Mouse (Mus musculus) midbrain, embryonic 16.5 days (tissue): Measurements from ENCODE around the gene Lmntd2. TPM values are rescaled to one million over a fixed set of nuclear protein-coding genes. Genes with fewer than 3 reads are reported as not detected.

Source experiments
- ATAC-seq: fragments of 200-750 bp; cut with Nextera tagmentation; 2 replicates; pipeline ENCODE4 v1.8.0; 2017; ENCODE audit warnings: moderate TSS enrichment
- H3K27ac ChIP-seq: fragments of 300-500 bp; sonication (generic); 2 replicates; pipeline ENCODE4 v1.5.1; 2014; ENCODE audit warnings: mild to moderate bottlenecking, low read length, mixed read lengths
- H3K27me3 ChIP-seq: fragments of 300-500 bp; sonication (generic); 2 replicates; pipeline ENCODE4 v1.6.1; 2014; ENCODE audit warnings: low read depth, low read length, mixed read lengths; ENCODE audit not compliant: control insufficient read depth, insufficient read depth
- H3K36me3 ChIP-seq: fragments of 300-500 bp; sonication (generic); 2 replicates; pipeline ENCODE4 v1.6.1; 2014; ENCODE audit warnings: mild to moderate bottlenecking, low read length, moderate library complexity, mixed read lengths; ENCODE audit not compliant: control insufficient read depth, insufficient read depth
- H3K4me1 ChIP-seq: fragments of 300-500 bp; sonication (generic); 2 replicates; pipeline ENCODE4 v1.6.1; 2014; ENCODE audit warnings: mild to moderate bottlenecking, low read length, mixed read lengths; ENCODE audit not compliant: control insufficient read depth, insufficient read depth
- H3K4me2 ChIP-seq: fragments of 300-500 bp; sonication (generic); 2 replicates; pipeline ENCODE4 v1.6.1; 2014; ENCODE audit warnings: mild to moderate bottlenecking, low read length, mixed read lengths
- H3K4me3 ChIP-seq: fragments of 300-500 bp; sonication (generic); 2 replicates; pipeline ENCODE4 v1.5.1; 2014; ENCODE audit warnings: low read depth, mild to moderate bottlenecking, low read length, moderate library complexity, mixed read lengths
- H3K9ac ChIP-seq: fragments of 300-500 bp; sonication (generic); 2 replicates; pipeline ENCODE4 v1.6.1; 2014; ENCODE audit warnings: low read depth, low read length, mixed read lengths
- H3K9me3 ChIP-seq: fragments of 300-500 bp; sonication (generic); replicated peaks from 2 replicates; pipeline ENCODE4 v1.6.1; 2014; ENCODE audit warnings: mild to moderate bottlenecking, low read length, mixed read lengths; ENCODE audit not compliant: control insufficient read depth, poor library complexity, severe bottlenecking
- WGBS: fragments of 180-500 bp; shearing (Covaris S2); extraction: QIAGEN DNeasy Blood & Tissue Kit; methylation state at CpG from one replicate; pipeline ENCODE4 v1.1.7; 2014; 5-methylcytosine and 5-hydroxymethylcytosine counted together
- polyA plus RNA-seq: library from polyadenylated mRNA; unstranded; fragments of >200 nt; fragmentation: Nextera tagmentation; extraction: Ambion mirVana; gene quantifications from 2 replicates; pipeline ENCODE4 v1.2.1, GENCODE M21; 2015

Lmntd2 gene
- polyA plus RNA-seq, 1 experiment from 2014 or later = 0.23 TPM

DNA sequence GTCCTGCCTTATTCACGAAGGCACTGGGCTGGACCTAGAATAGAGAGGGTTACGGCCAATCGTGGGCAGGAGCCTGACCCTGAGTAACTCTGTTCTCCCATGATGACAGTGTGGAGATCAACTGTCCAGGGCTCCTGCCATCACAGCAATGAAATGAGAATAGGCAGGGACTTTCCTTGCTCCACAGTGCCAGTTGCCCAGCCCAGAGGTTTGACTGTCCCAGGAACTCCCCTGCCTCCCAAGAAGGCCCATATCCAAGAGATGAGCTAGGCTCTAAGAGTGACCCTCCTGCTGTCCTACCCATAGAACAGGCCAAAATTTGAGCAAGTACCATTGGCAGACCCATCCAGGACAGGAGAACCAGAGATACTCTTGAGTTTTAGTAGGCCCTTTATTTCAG, 25.1 kb downstream of the Lmntd2 start:
- no peak overlapping the region for H3K4me2 ChIP-seq
- H3K4me1 ChIP-seq = peaks cover 15% of the 10 kb centered on the region
- no peak overlapping the region for H3K27ac ChIP-seq
- no peak overlapping the region for H3K9ac ChIP-seq
- H3K9me3 ChIP-seq = no peaks in the 10 kb centered on the region
- H3K27me3 ChIP-seq = no peaks in the 10 kb centered on the region
- no peak for ATAC-seq
- peaks cover 32% of the 10 kb centered on the region for H3K36me3 ChIP-seq
- WGBS = 93% methylated on average over 3 of the region's 3 CpGs
- H3K4me3 ChIP-seq = no peak overlapping the region

DNA sequence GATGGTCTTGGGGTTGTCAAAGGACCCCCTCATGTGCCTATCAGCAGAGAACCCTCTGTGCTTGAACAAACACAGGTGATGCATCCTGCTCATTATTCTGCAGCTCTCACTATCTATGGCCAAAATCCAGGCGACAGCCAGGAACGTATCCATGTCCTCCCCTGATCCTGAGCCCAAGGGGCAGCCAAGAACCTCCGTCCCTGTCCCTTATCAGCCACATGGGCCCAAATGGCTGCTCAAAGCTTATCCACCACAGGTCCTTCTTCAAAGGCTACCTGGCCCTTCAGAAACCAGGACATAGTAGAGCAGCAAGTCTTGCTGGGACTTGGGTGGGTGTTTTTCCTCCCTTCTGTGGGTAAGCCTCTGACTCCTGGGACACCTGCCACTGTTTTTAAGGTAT, 25.7 kb downstream of the Lmntd2 start:
- 81% methylated on average over 3 of the region's 3 CpGs for WGBS
- H3K36me3 ChIP-seq = peaks cover 32% of the 10 kb centered on the region
- no peak overlapping the region for H3K27ac ChIP-seq
- no peaks in the 10 kb centered on the region for H3K9me3 ChIP-seq
- peaks cover 15% of the 10 kb centered on the region for H3K4me1 ChIP-seq
- no peaks in the 10 kb centered on the region for H3K27me3 ChIP-seq
- H3K4me2 ChIP-seq = no peak overlapping the region
- H3K9ac ChIP-seq = no peak overlapping the region
- H3K4me3 ChIP-seq = no peak overlapping the region
- ATAC-seq = no peak

- peaks cover 6% of the 10 kb centered on the region for H3K4me1 ChIP-seq
- H3K36me3 ChIP-seq = no peaks in the 10 kb centered on the region
- WGBS = under 1% methylated on average over 8 of the region's 8 CpGs
- no peak for ATAC-seq
- H3K27ac ChIP-seq = no peak overlapping the region
- peak overlapping the region; percentile 4; the same call in 1 of the 2 replicates for H3K4me2 ChIP-seq
- no peaks in the 10 kb centered on the region for H3K27me3 ChIP-seq
- peak overlapping the region; percentile 32; the same call in 1 of the 2 replicates for H3K9ac ChIP-seq
- H3K4me3 ChIP-seq = no peak overlapping the region
- H3K9me3 ChIP-seq = no peaks in the 10 kb centered on the region
These were observed 37.7 kb downstream of the Lmntd2 start for GRCm38 (mm10) chr7:141176173-141176572.

DNA sequence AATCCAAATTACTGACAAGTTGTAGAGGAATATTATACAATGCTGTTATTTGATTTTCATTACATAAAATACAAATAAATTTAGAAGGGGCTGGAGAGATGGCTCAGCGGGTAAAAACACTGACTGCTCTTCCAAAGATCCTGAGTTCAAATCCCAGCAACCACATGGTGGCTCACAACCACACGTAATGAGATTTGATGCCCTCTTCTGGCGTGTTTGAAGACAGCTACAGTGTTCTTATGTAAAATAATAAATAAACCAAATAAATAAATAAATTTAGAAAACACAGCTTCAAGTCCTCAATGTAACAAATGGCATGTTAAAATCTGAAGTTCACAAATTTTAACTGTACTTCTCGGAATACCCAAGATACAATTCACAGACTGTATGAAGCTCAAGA, 38.8 kb downstream of the Lmntd2 start:
- no peak overlapping the region for H3K4me3 ChIP-seq
- ATAC-seq = no peak
- H3K27ac ChIP-seq = no peak overlapping the region
- WGBS = 87% methylated on average over 4 of the region's 4 CpGs
- H3K9me3 ChIP-seq = no peaks in the 10 kb centered on the region
- peaks cover 6% of the 10 kb centered on the region for H3K4me1 ChIP-seq
- no peaks in the 10 kb centered on the region for H3K27me3 ChIP-seq
- no peak overlapping the region for H3K9ac ChIP-seq
- H3K4me2 ChIP-seq = no peak overlapping the region
- no peaks in the 10 kb centered on the region for H3K36me3 ChIP-seq

GRCm38 (mm10) chr7:141173323-141173850, 40.5 kb downstream of the Lmntd2 start:
- peak overlapping the region; percentile 51 for H3K4me3 ChIP-seq
- H3K27ac ChIP-seq = no peak overlapping the region
- WGBS = 90% methylated on average over 5 of the region's 5 CpGs
- H3K4me2 ChIP-seq = peak overlapping the region; percentile 72
- no peaks in the 10 kb centered on the region for H3K36me3 ChIP-seq
- H3K9ac ChIP-seq = 0 out of 2 replicates have a peak overlapping the region, but pooled peaks have one; percentile 77
- H3K27me3 ChIP-seq = no peaks in the 10 kb centered on the region
- peaks cover 6% of the 10 kb centered on the region for H3K4me1 ChIP-seq
- H3K9me3 ChIP-seq = no peaks in the 10 kb centered on the region
- ATAC-seq = no peak

- H3K36me3 ChIP-seq = no peaks in the 10 kb centered on the region
- peak within 1 kb of the TSS; percentile 77 for H3K9ac ChIP-seq
- no peaks in the 10 kb centered on the region for H3K27me3 ChIP-seq
- no peaks in the 10 kb centered on the region for H3K9me3 ChIP-seq
- H3K4me1 ChIP-seq = peaks cover 11% of the 10 kb centered on the region
- H3K27ac ChIP-seq = peak within 1 kb of the TSS; percentile 90
- peak within 1 kb of the TSS; percentile 51 for H3K4me3 ChIP-seq
- ATAC-seq = peak; percentile 98
- H3K4me2 ChIP-seq = peak within 1 kb of the TSS; percentile 72
- WGBS = 2% methylated on average over 55 of the region's 55 CpGs
These were observed 41.5 kb downstream of the Lmntd2 start, which contains the start of gene Rnh1 for GRCm38 (mm10) chr7:141172116-141173006. Gene Rnh1 (minus strand): TSS chr7:141172857.

GRCm38 (mm10) chr7:141169866-141170265, 44.0 kb downstream of the Lmntd2 start:
- no peak for ATAC-seq
- H3K9me3 ChIP-seq = no peaks in the 10 kb centered on the region
- H3K4me1 ChIP-seq = peaks cover 11% of the 10 kb centered on the region
- no peaks in the 10 kb centered on the region for H3K27me3 ChIP-seq
- no peak overlapping the region for H3K9ac ChIP-seq
- no peak overlapping the region for H3K4me2 ChIP-seq
- no peak overlapping the region for H3K27ac ChIP-seq
- H3K4me3 ChIP-seq = no peak overlapping the region
- no peaks in the 10 kb centered on the region for H3K36me3 ChIP-seq

GRCm38 (mm10) chr7:141169300-141169699, 44.6 kb downstream of the Lmntd2 start:
- Histone ChIP-seq H3K27me3 (no peaks in the 10 kb centered on the region), H3K9me3 (no peaks in the 10 kb centered on the region), H3K27ac (no peak overlapping the region), H3K4me2 (no peak overlapping the region), H3K36me3 (no peaks in the 10 kb centered on the region), H3K4me3 (no peak overlapping the region), H3K9ac (no peak overlapping the region), H3K4me1 (peaks cover 11% of the 10 kb centered on the region)
- ATAC-seq = no peak
- WGBS = 86% methylated on average over 1 of the region's 1 CpGs

- ATAC-seq = no peak
- WGBS = 3% methylated on average over 22 of the region's 22 CpGs
- Histone ChIP-seq H3K9me3 (no peaks in the 10 kb centered on the region), H3K36me3 (no peaks in the 10 kb centered on the region), H3K4me3 (peak overlapping the region; percentile 9), H3K27me3 (no peaks in the 10 kb centered on the region), H3K27ac (no peak overlapping the region), H3K4me2 (peak overlapping the region; percentile 44), H3K9ac (peak overlapping the region; percentile 59; the same call in 1 of the 2 replicates), H3K4me1 (peaks cover 11% of the 10 kb centered on the region)
These were observed 45.3 kb downstream of the Lmntd2 start for GRCm38 (mm10) chr7:141168518-141168953.
